Mouse (Mus musculus): ENCODE results near the gene Ajm1. TPM values are rescaled to one million over a fixed set of nuclear protein-coding genes. Genes with fewer than 3 reads are reported as not detected.

Ajm1 gene
- polyA plus RNA-seq, 1 experiment from 2014 or later: 0.63 TPM

DNA sequence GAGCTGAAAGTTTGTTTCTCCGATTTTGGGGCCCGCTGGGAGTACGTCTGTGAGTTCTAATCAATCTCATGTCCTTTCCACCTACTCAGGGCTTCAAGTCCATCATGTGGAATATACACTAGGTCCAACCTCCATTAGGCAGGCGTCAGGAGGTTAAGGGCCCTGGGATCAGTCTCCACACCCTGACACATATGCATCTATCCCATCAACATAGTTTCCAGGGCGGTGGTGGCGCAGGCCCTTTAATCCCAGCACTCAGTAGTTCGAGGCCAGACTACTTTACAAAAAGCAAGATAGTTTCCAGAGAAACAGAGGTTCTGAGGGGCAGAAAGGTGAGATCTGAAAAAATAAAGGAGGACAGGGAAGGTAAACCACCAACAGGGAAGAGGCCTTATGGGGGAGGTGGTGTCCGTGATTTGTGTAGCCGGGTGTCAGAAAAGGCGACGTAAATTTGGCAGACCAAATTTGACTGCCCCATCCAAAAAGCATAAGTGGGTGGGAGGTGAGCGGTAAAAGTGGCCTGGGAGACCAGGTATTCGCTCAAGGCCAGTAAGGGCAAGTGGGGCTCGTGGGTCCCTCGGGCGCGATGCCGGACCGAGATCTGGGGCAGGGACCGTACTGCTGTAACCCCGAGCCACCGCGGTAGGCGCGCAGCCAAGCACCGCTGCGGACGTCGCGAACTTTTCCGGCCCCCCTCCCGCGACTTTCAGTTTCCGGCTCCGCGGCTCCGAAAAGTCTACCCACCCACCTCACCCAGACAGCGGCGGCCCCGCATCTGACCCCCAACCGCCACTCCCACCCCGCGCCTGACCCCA lies 35.4 kb downstream of the Ajm1 start:
- Histone ChIP-seq H3K9ac (peak overlapping the region; percentile 69), H3K4me2 (replicated peaks) (peak overlapping the region; percentile 57), H3K9me3 (replicated peaks) (no peaks in the 10 kb centered on the region), H3K4me1 (peaks cover 10% of the 10 kb centered on the region; the same call in 1 of the 2 replicates), H3K27ac (replicated peaks) (peak overlapping the region; percentile 68), H3K4me3 (replicated peaks) (peak overlapping the region; percentile 75), H3K36me3 (no peaks in the 10 kb centered on the region), H3K27me3 (no peaks in the 10 kb centered on the region)
- 8% methylated on average over 43 of the region's 43 CpGs for WGBS
- ATAC-seq (ENCODE audit: insufficient number of reproducible peaks, low FRiP score, low TSS enrichment, low read depth): peak; percentile 69

DNA sequence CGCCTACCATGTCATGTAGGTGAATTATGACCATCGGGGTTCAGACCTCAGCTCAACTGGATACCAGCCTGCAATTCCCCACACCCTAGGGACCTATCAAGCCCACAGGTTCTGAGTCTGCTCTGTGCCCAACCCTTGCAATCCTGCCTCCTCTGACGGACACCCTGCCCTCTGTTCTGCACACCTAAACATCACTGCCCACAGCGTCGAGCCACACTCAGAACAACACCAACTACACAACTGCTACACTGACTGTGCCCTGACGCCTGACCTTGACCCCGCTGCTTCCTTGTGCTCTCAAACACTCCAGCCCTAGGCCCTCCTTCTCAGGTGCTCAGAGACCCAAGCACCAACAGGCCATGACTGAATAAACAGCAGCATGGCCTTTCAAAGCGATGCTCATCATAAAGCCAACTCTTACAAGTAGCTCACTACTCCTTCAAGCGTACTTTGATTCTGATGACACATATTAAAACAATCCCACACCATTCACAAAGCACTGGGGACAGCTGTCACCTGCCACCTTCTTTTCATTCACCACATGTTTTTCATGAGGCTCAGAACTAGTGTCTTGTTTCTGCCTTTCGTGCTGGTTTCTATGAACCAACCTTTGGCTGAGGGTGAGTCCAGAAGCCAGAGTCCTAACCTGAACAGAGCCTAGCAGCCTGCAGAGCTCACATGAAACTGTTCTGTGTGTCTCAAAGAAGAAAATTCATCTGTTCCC lies 39.8 kb downstream of the Ajm1 start:
- H3K36me3 ChIP-seq: peaks cover 17% of the 10 kb centered on the region
- H3K9ac ChIP-seq: no peak overlapping the region
- no peaks in the 10 kb centered on the region for H3K9me3 ChIP-seq (replicated peaks)
- H3K4me1 ChIP-seq: peaks cover 10% of the 10 kb centered on the region; the same call in 1 of the 2 replicates
- ATAC-seq (ENCODE audit: insufficient number of reproducible peaks, low FRiP score, low TSS enrichment, low read depth): no peak
- H3K27ac ChIP-seq (replicated peaks): no peak overlapping the region
- no peaks in the 10 kb centered on the region for H3K27me3 ChIP-seq
- no peak overlapping the region for H3K4me2 ChIP-seq (replicated peaks)
- H3K4me3 ChIP-seq (replicated peaks): no peak overlapping the region
- WGBS: 83% methylated on average over 10 of the region's 10 CpGs

DNA sequence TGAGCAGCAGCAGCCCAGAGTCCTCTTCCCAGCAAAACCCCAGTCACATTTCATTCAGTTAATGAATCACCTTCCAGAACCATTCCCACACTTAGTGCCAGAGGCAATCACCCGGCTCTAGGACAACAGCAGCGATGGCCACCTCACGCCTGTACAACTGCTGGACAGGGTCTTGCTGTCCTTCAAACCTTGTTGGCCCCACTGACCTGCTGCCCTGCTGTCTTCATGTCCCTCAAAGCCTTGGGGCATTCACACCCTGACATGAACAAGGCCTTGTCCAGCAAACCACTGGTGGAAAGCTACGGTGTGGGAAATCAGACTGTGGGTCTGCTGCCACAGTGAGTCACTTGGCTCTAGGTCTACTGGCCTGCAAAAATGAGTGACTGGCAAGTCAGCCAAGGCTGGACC lies 41.0 kb downstream of the Ajm1 start:
- Histone ChIP-seq H3K27me3 (no peaks in the 10 kb centered on the region), H3K4me2 (replicated peaks) (no peak overlapping the region), H3K27ac (replicated peaks) (no peak overlapping the region), H3K9me3 (replicated peaks) (no peaks in the 10 kb centered on the region), H3K4me1 (0 out of 2 replicates have a peak, but pooled peaks cover 4% of the 10 kb centered on the region), H3K4me3 (replicated peaks) (no peak overlapping the region), H3K9ac (no peak overlapping the region), H3K36me3 (peaks cover 30% of the 10 kb centered on the region)
- 96% methylated on average over 4 of the region's 4 CpGs for WGBS
- no peak for ATAC-seq (ENCODE audit: insufficient number of reproducible peaks, low FRiP score, low TSS enrichment, low read depth)

DNA sequence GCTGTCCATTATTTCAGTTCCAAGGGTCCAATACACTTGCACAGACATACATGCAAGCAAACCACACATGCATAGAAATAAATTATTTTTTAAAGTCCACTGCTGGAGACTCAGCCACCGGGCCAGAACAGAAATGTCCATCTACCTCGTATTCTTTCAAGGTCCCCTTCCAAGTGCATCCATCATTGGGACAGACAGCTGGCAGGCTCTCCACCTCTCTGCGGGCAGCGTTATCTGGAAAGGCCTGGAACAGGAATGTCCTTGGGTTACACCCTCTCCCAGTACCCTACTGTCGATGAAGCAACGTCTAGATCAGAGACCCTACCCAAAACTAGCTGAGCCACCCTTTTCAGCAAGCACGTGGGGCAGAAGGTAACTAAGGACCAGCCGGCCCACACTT lies 45.0 kb downstream of the Ajm1 start:
- H3K4me3 ChIP-seq (replicated peaks): no peak overlapping the region
- no peaks in the 10 kb centered on the region for H3K27me3 ChIP-seq
- H3K36me3 ChIP-seq: peaks cover 61% of the 10 kb centered on the region
- WGBS: 90% methylated on average over 8 of the region's 8 CpGs
- H3K9me3 ChIP-seq (replicated peaks): no peaks in the 10 kb centered on the region
- ATAC-seq (ENCODE audit: insufficient number of reproducible peaks, low FRiP score, low TSS enrichment, low read depth): no peak
- H3K4me1 ChIP-seq: no peaks in the 10 kb centered on the region
- H3K4me2 ChIP-seq (replicated peaks): no peak overlapping the region
- H3K27ac ChIP-seq (replicated peaks): no peak overlapping the region
- H3K9ac ChIP-seq: no peak overlapping the region

DNA sequence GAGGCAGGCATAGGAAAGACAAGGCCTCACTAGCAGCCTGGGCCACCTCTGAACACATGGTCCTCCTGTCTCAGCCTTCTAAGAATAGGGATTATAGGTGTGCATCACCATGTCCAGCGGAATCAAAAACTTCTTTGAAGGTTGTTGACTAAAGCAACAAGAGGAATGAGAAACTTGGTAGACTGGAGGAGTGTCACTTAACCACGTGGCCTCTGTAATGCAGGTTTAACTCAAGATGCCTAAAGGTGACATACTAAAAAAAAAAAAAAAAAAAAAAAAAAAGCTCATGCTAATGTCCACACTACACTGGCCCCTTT lies 46.7 kb downstream of the Ajm1 start:
- 95% methylated on average over 2 of the region's 2 CpGs for WGBS

DNA sequence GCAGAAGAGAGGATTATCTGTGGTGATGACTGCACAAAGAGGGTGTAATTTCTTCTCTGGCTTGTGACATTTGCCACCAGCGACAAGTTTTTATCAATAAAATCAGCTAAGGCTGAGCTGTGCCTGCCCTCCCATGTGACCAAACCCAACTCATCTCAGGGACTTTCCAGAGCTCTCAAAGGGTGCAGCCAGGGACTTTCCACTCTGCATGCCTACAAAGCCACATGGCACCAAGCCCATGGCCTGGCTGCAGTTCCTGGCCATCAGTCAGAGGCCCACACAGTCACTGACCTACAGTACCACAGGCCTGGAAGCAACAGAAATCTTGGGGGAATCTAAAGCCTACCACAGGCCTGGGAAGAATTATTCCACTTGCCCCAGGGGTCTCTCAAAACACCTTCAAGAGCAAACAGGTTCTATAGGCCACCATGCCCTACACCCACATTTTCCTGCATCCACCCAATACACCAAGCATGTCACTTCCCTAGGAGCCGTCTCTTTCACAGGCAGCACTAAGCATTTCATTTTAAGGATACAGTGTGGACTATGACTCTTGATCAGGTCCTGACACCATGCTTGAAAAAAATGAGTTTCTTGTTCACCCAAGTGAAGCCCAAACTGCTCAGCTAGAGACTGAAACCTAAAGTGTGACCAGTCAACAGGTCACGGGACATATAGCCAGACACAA lies 47.2 kb downstream of the Ajm1 start:
- WGBS: 74% methylated on average over 3 of the region's 3 CpGs
- Histone ChIP-seq H3K36me3 (peaks cover 82% of the 10 kb centered on the region), H3K4me3 (replicated peaks) (no peak overlapping the region), H3K9ac (no peak overlapping the region), H3K27me3 (no peaks in the 10 kb centered on the region), H3K27ac (replicated peaks) (no peak overlapping the region), H3K4me1 (no peaks in the 10 kb centered on the region), H3K9me3 (replicated peaks) (no peaks in the 10 kb centered on the region), H3K4me2 (replicated peaks) (no peak overlapping the region)
- ATAC-seq (ENCODE audit: insufficient number of reproducible peaks, low FRiP score, low TSS enrichment, low read depth): no peak

More for the DNA sequence above, 46.7 kb downstream of the Ajm1 start:
- no peaks in the 10 kb centered on the region for H3K27me3 ChIP-seq
- H3K9ac ChIP-seq: no peak overlapping the region
- peaks cover 78% of the 10 kb centered on the region for H3K36me3 ChIP-seq
- no peak overlapping the region for H3K4me3 ChIP-seq (replicated peaks)
- no peak for ATAC-seq (ENCODE audit: insufficient number of reproducible peaks, low FRiP score, low TSS enrichment, low read depth)
- H3K27ac ChIP-seq (replicated peaks): no peak overlapping the region
- H3K4me1 ChIP-seq: no peaks in the 10 kb centered on the region
- no peak overlapping the region for H3K4me2 ChIP-seq (replicated peaks)
- no peaks in the 10 kb centered on the region for H3K9me3 ChIP-seq (replicated peaks)

DNA sequence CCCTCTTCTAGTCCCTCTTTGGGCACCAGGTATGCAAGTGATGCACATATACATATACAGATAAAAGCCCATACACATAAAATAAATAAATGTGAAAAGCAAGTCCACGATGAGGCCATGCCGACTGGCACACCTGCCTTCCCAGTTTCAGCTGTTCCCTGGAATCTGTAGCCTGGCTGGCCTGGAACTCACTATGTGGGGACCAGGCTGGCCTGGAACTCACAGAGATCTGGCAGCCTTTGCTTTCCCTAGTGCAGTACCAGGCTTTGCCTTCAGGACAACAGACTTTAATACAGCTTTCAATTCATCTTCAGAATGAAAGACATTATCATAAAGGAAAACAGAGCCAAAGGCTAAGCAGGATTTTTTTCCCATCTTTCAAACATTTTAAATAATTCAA lies 47.9 kb downstream of the Ajm1 start:
- H3K9me3 ChIP-seq (replicated peaks): no peaks in the 10 kb centered on the region
- no peak overlapping the region for H3K4me3 ChIP-seq (replicated peaks)
- WGBS: 90% methylated on average over 2 of the region's 2 CpGs
- H3K27me3 ChIP-seq: no peaks in the 10 kb centered on the region
- no peaks in the 10 kb centered on the region for H3K4me1 ChIP-seq
- H3K27ac ChIP-seq (replicated peaks): no peak overlapping the region; the same call in 1 of the 2 replicates
- no peak overlapping the region for H3K9ac ChIP-seq
- H3K4me2 ChIP-seq (replicated peaks): no peak overlapping the region
- H3K36me3 ChIP-seq: peaks cover 86% of the 10 kb centered on the region
- no peak for ATAC-seq (ENCODE audit: insufficient number of reproducible peaks, low FRiP score, low TSS enrichment, low read depth)

DNA sequence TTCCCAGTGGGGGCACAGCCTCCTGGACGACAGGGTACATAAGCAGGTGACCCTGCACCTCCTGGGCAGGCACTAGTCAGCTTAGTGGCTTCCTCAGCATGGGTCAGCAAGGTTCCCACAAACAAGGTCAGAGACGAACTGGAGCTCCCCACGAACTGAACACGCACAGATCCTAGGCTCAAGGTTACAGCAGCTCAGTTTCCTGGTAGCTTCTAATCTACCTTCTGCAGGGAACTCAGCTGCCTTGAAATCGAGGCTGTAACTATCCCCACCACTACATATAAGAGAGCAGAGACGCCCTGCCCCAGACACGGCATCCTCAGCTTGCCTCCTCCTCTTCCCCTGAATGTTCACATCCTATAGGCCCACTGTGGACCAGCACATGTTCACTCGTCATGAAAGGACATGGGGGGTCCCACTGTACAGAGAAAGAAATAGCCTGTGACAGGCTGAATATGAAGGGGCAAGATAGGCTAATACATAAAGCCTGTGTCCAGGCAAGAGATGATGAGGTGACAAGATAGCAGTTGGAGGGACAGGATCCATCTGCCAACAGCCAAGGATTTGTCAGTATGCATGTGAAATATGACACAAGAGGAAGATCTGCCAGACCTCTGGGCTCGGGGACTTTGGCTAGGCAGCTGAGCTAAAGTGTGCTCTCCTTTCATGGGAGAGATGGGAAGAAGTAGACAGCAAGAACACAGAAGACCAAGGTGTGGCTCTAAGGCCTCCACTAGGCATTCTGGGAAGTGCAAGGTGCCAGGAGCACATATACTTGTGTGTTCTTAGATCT lies 54.9 kb downstream of the Ajm1 start:
- 84% methylated on average over 9 of the region's 9 CpGs for WGBS
- Histone ChIP-seq H3K4me3 (replicated peaks) (no peak overlapping the region), H3K4me1 (no peaks in the 10 kb centered on the region)

More for the DNA sequence above, 54.9 kb downstream of the Ajm1 start:
- Histone ChIP-seq H3K9me3 (replicated peaks) (no peaks in the 10 kb centered on the region), H3K4me2 (replicated peaks) (no peak overlapping the region), H3K9ac (no peak overlapping the region), H3K36me3 (peaks cover 92% of the 10 kb centered on the region), H3K27me3 (no peaks in the 10 kb centered on the region), H3K27ac (replicated peaks) (no peak overlapping the region)
- no peak for ATAC-seq (ENCODE audit: insufficient number of reproducible peaks, low FRiP score, low TSS enrichment, low read depth)

Other genes starting within 250 kb of the Ajm1 start
- gene Man1b1, start 249.4 kb downstream of the Ajm1 start, polyA plus RNA-seq (2015; fragmentation: Nextera tagmentation; extraction: Ambion mirVana): 54.4 and 55.5 TPM in 2 replicates
- gene Dpp7, start 225.4 kb downstream of the Ajm1 start, polyA plus RNA-seq (2015; fragmentation: Nextera tagmentation; extraction: Ambion mirVana): 24.6 and 25.5 TPM in 2 replicates
- 18.4 and 21.7 TPM in 2 replicates for gene Uap1l1, start 216.1 kb downstream of the Ajm1 start, polyA plus RNA-seq (2015; fragmentation: Nextera tagmentation; extraction: Ambion mirVana)
- 29.2 and 32.8 TPM in 2 replicates for gene Sapcd2, start 209.4 kb downstream of the Ajm1 start, polyA plus RNA-seq (2015; fragmentation: Nextera tagmentation; extraction: Ambion mirVana)
- gene Entpd2, start 185.9 kb downstream of the Ajm1 start, polyA plus RNA-seq (2015; fragmentation: Nextera tagmentation; extraction: Ambion mirVana): 7.4 and 9.0 TPM in 2 replicates
- 64.9 and 67.8 TPM in 2 replicates for gene Npdc1, start 182.4 kb downstream of the Ajm1 start, polyA plus RNA-seq (2015; fragmentation: Nextera tagmentation; extraction: Ambion mirVana)
- 0.08 and 0.20 TPM in 2 replicates for gene Fut7, start 158.5 kb downstream of the Ajm1 start, polyA plus RNA-seq (2015; fragmentation: Nextera tagmentation; extraction: Ambion mirVana)
- gene Abca2, start 153.1 kb downstream of the Ajm1 start, polyA plus RNA-seq (2015; fragmentation: Nextera tagmentation; extraction: Ambion mirVana): 4.0 and 4.1 TPM in 2 replicates
- gene Clic3, start 124.9 kb downstream of the Ajm1 start, polyA plus RNA-seq (2015; fragmentation: Nextera tagmentation; extraction: Ambion mirVana): 72.8 and 75.5 TPM in 2 replicates
- gene Paxx, start 120.7 kb downstream of the Ajm1 start, polyA plus RNA-seq (2015; fragmentation: Nextera tagmentation; extraction: Ambion mirVana): 48.7 and 49.1 TPM in 2 replicates
- gene Ptgds, start 111.7 kb downstream of the Ajm1 start, polyA plus RNA-seq (2015; fragmentation: Nextera tagmentation; extraction: Ambion mirVana): 18.7 and 20.8 TPM in 2 replicates
- gene Lcn12, start 87.8 kb downstream of the Ajm1 start, polyA plus RNA-seq (2015; fragmentation: Nextera tagmentation; extraction: Ambion mirVana): not detected in 2 replicates
- 81.2 and 96.3 TPM in 2 replicates for gene Fbxw5, start 81.0 kb downstream of the Ajm1 start, polyA plus RNA-seq (2015; fragmentation: Nextera tagmentation; extraction: Ambion mirVana)
- gene C8g, start 80.0 kb downstream of the Ajm1 start, polyA plus RNA-seq (2015; fragmentation: Nextera tagmentation; extraction: Ambion mirVana): 5.6 and 7.2 TPM in 2 replicates
- gene Traf2, start 34.8 kb downstream of the Ajm1 start, polyA plus RNA-seq (2015; fragmentation: Nextera tagmentation; extraction: Ambion mirVana): 34.8 and 36.2 TPM in 2 replicates
- 355 and 373 TPM in 2 replicates for gene Edf1, start 23.9 kb downstream of the Ajm1 start, polyA plus RNA-seq (2015; fragmentation: Nextera tagmentation; extraction: Ambion mirVana)
- 3.3 and 4.9 TPM in 2 replicates for gene Mamdc4, start 6.9 kb downstream of the Ajm1 start, polyA plus RNA-seq (2015; fragmentation: Nextera tagmentation; extraction: Ambion mirVana)
- gene Phpt1, start 6.5 kb downstream of the Ajm1 start, polyA plus RNA-seq (2015; fragmentation: Nextera tagmentation; extraction: Ambion mirVana): 147 and 157 TPM in 2 replicates
- gene Rabl6, start 26.8 kb upstream of the Ajm1 start, polyA plus RNA-seq (2015; fragmentation: Nextera tagmentation; extraction: Ambion mirVana): 82.1 and 83.3 TPM in 2 replicates
- 0.29 and 0.42 TPM in 2 replicates for gene Ccdc183, start 35.9 kb upstream of the Ajm1 start, polyA plus RNA-seq (2015; fragmentation: Nextera tagmentation; extraction: Ambion mirVana)
- gene Tmem141, start 40.2 kb upstream of the Ajm1 start, polyA plus RNA-seq (2015; fragmentation: Nextera tagmentation; extraction: Ambion mirVana): 28.6 and 30.5 TPM in 2 replicates
- 2.8 and 3.5 TPM in 2 replicates for gene Fcna, start 46.3 kb upstream of the Ajm1 start, polyA plus RNA-seq (2015; fragmentation: Nextera tagmentation; extraction: Ambion mirVana)
- gene Lcn8, start 71.4 kb upstream of the Ajm1 start, polyA plus RNA-seq (2015; fragmentation: Nextera tagmentation; extraction: Ambion mirVana): not detected in 2 replicates
- gene Lcn5, start 76.2 kb upstream of the Ajm1 start, polyA plus RNA-seq (2015; fragmentation: Nextera tagmentation; extraction: Ambion mirVana): not detected in 2 replicates
- gene Lcn6, start 95.0 kb upstream of the Ajm1 start, polyA plus RNA-seq (2015; fragmentation: Nextera tagmentation; extraction: Ambion mirVana): not detected in 2 replicates
- not detected in 2 replicates for gene Lcn10, start 101.0 kb upstream of the Ajm1 start, polyA plus RNA-seq (2015; fragmentation: Nextera tagmentation; extraction: Ambion mirVana)
- not detected in 2 replicates for gene Obp2a, start 118.3 kb upstream of the Ajm1 start, polyA plus RNA-seq (2015; fragmentation: Nextera tagmentation; extraction: Ambion mirVana)
- 91.8 and 93.2 TPM in 2 replicates for gene Bmyc, start 125.0 kb upstream of the Ajm1 start, polyA plus RNA-seq (2015; fragmentation: Nextera tagmentation; extraction: Ambion mirVana)
- not detected in 2 replicates for gene Obp2b, start 155.3 kb upstream of the Ajm1 start, polyA plus RNA-seq (2015; fragmentation: Nextera tagmentation; extraction: Ambion mirVana)
- not detected in 2 replicates for gene Lcn3, start 183.8 kb upstream of the Ajm1 start, polyA plus RNA-seq (2015; fragmentation: Nextera tagmentation; extraction: Ambion mirVana)
- not detected in 2 replicates for gene Lcn11, start 195.3 kb upstream of the Ajm1 start, polyA plus RNA-seq (2015; fragmentation: Nextera tagmentation; extraction: Ambion mirVana)
- not detected in 2 replicates for gene Gm13539, start 200.5 kb upstream of the Ajm1 start, polyA plus RNA-seq (2015; fragmentation: Nextera tagmentation; extraction: Ambion mirVana)
- not detected in 2 replicates for gene Glt6d1, start 234.1 kb upstream of the Ajm1 start, polyA plus RNA-seq (2015; fragmentation: Nextera tagmentation; extraction: Ambion mirVana)
- gene Lcn9, start 241.4 kb upstream of the Ajm1 start, polyA plus RNA-seq (2015; fragmentation: Nextera tagmentation; extraction: Ambion mirVana): not detected in 2 replicates